Comparison of ENCODE assay signal across 10 mouse cellular contexts in the genomic region with DNA sequence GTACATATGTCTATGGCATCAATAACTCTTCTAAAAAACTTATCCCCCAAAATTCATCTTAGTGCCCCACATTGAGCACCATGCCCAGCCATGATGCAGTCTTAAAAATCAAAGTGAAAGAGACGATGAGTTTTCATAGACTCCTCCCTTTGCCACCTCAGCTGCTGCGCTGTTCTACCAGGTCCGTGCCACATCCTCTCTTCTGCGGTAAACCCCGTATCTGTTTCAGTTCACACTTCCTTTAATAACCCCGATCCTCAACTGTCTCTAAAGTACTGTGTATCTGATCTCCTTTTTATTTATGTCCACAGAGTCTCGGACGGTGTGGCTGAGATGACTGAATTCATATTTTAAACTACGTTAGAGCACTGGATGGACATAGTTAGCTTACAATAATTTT. TPM values are rescaled to one million over a fixed set of nuclear protein-coding genes. Genes with fewer than 3 reads are reported as not detected.
DNase-seq lines count a peak whose midpoint lies in the region; ATAC-seq and TF ChIP-seq lines count a peak whose summit lies in the region.
"Had no signal": no experiment of that assay in that cellular context is flagged by ENCODE, and none has a peak within 500 bp of the region (broad histone marks: within the 10 kb centered on the region; RNA-seq: fewer than 3 reads in every experiment).

No protein-coding gene starts in this region.

- H3K9ac ChIP-seq in CH12.LX (ENCODE audit: insufficient read depth, low read depth): peak overlapping the region; percentile 43
- no peak overlapping the region for H3K9ac ChIP-seq in liver, embryonic 13.5 days
- no peak overlapping the region for H3K9ac ChIP-seq in hindbrain, embryonic 16.5 days (ENCODE audit: low read depth, low read length)
- no peak overlapping the region for H3K9ac ChIP-seq in hindbrain, embryonic 13.5 days

- ATAC-seq in liver, embryonic 13.5 days (ENCODE audit: low read depth): no peak
- no peak for ATAC-seq in hindbrain, embryonic 16.5 days
- no peak for ATAC-seq in hindbrain, embryonic 13.5 days (ENCODE audit: low FRiP score)

- DNase-seq in B cell, adult 2 months: peak; percentile 73 to 75
- peak; percentile 83 for DNase-seq in CH12.LX (ENCODE audit: extremely low read depth)
- DNase-seq in liver, embryonic 13.5 days: no peak
- peak; percentile 35 for DNase-seq in spleen, adult 12 weeks (ENCODE audit: low spot score)
- no peak for DNase-seq in adrenal gland, postnatal 10 days
- DNase-seq: cerebellum, adult 18-20 months had no signal

- no peak overlapping the region for H3K27ac ChIP-seq in CH12.LX (ENCODE audit: insufficient read depth, low read depth)
- no peak overlapping the region for H3K27ac ChIP-seq in liver, embryonic 13.5 days
- H3K27ac ChIP-seq in hindbrain, embryonic 16.5 days (ENCODE audit: low read depth, low read length): no peak overlapping the region
- no peak overlapping the region for H3K27ac ChIP-seq in hindbrain, embryonic 13.5 days

- no peak for TF ChIP-seq RAD21 in CH12.LX (IDR thresholded peaks at IDR 0.05; ENCODE audit: low read depth, low read length)

- H3K27me3 ChIP-seq in CH12.LX (replicated peaks): peaks cover 52% of the 10 kb centered on the region
- H3K27me3 ChIP-seq in liver, embryonic 13.5 days: peaks cover 13% of the 10 kb centered on the region
- no peaks in the 10 kb centered on the region; the same call in 1 of the 2 replicates for H3K27me3 ChIP-seq in hindbrain, embryonic 16.5 days (replicated peaks; ENCODE audit: control insufficient read depth, insufficient read depth, low read length)
- peaks cover 23% of the 10 kb centered on the region for H3K27me3 ChIP-seq in hindbrain, embryonic 13.5 days

- in situ Hi-C loops in CH12.LX (cut with MboI; ENCODE audit: low pct_ligation_motif_present, low pct_unique_long_range_greater_than_20kb, low sequenced_read_pairs): no loop called here

- H3K9me3 ChIP-seq in CH12.LX (replicated peaks; ENCODE audit: low read length): no peaks in the 10 kb centered on the region
- H3K9me3 ChIP-seq in liver, embryonic 13.5 days (replicated peaks): no peaks in the 10 kb centered on the region
- no peaks in the 10 kb centered on the region for H3K9me3 ChIP-seq in hindbrain, embryonic 16.5 days (ENCODE audit: control insufficient read depth, low read length)
- no peaks in the 10 kb centered on the region for H3K9me3 ChIP-seq in hindbrain, embryonic 13.5 days

- H3K36me3 ChIP-seq in CH12.LX (replicated peaks in 1 of 2; ENCODE audit: control insufficient read depth in 1 of 2, insufficient read depth in 1 of 2, low read length in 1 of 2): no peaks in the 10 kb centered on the region
- no peaks in the 10 kb centered on the region for H3K36me3 ChIP-seq in liver, embryonic 13.5 days
- no peaks in the 10 kb centered on the region for H3K36me3 ChIP-seq in hindbrain, embryonic 16.5 days (ENCODE audit: control insufficient read depth, insufficient read depth, low read length)
- H3K36me3 ChIP-seq in hindbrain, embryonic 13.5 days: no peaks in the 10 kb centered on the region

- no peak for TF ChIP-seq CTCF in CH12.LX (conservative IDR thresholded peaks at IDR 0.05 in 1 of 2, IDR thresholded peaks at IDR 0.05 in 1 of 2; ENCODE audit: low read depth in 2 of 2, low read length in 2 of 2)

- WGBS in liver, embryonic 13.5 days (ENCODE audit: insufficient replicate concordance): 13% methylated on average over 9 of the region's 9 CpGs
- WGBS in hindbrain, embryonic 16.5 days: 71% methylated on average over 9 of the region's 9 CpGs
- 76% methylated on average over 9 of the region's 9 CpGs for WGBS in hindbrain, embryonic 13.5 days

- dilution Hi-C loops in CH12.LX (cut with MboI; ENCODE audit: extremely low pct_ligation_motif_present, extremely low pct_unique_long_range_greater_than_20kb, low sequenced_read_pairs): no loop called here

- H3K79me2 ChIP-seq in CH12.LX (replicated peaks; ENCODE audit: control insufficient read depth, extremely low read depth, insufficient read depth, poor library complexity, severe bottlenecking): no peaks in the 10 kb centered on the region

- peaks cover 0 to 31% of the 10 kb centered on the region in 2 experiments; a peak in 2 of 4 replicates for H3K4me1 ChIP-seq in CH12.LX (ENCODE audit: control insufficient read depth in 1 of 2, insufficient read depth in 2 of 2)
- H3K4me1 ChIP-seq in liver, embryonic 13.5 days (replicated peaks): peaks cover 19% of the 10 kb centered on the region
- peaks cover 2% of the 10 kb centered on the region for H3K4me1 ChIP-seq in hindbrain, embryonic 16.5 days (ENCODE audit: control insufficient read depth, insufficient read depth, low read depth, low read length)
- H3K4me1 ChIP-seq in hindbrain, embryonic 13.5 days (replicated peaks): peaks cover 17% of the 10 kb centered on the region

- H3K4me3 ChIP-seq in CH12.LX (replicated peaks in 1 of 3; ENCODE audit: low read depth in 2 of 3, low read length in 2 of 3, poor library complexity in 1 of 3): peak overlapping the region; percentile 10 to 41 (median 41)
- H3K4me3 ChIP-seq in liver, embryonic 13.5 days (replicated peaks): 0 out of 2 replicates have a peak overlapping the region, but pooled peaks have one; percentile 12
- no peak overlapping the region for H3K4me3 ChIP-seq in hindbrain, embryonic 16.5 days (ENCODE audit: low read length)
- no peak overlapping the region for H3K4me3 ChIP-seq in hindbrain, embryonic 13.5 days

- peak overlapping the region; percentile 88 for H3K4me2 ChIP-seq in CH12.LX (ENCODE audit: insufficient read depth, low read depth, poor library complexity, severe bottlenecking)
- peak overlapping the region; percentile 36 for H3K4me2 ChIP-seq in liver, embryonic 13.5 days
- no peak overlapping the region for H3K4me2 ChIP-seq in hindbrain, embryonic 16.5 days (ENCODE audit: low read length)
- no peak overlapping the region for H3K4me2 ChIP-seq in hindbrain, embryonic 13.5 days

- no peak for TF ChIP-seq POLR2A in CH12.LX (IDR thresholded peaks at IDR 0.05; ENCODE audit: low read depth, low read length)

- TF ChIP-seq EP300 in CH12.LX (IDR thresholded peaks at IDR 0.05; ENCODE audit: low read length): peak; percentile 95

TF ChIP-seq in CH12.LX, 34 proteins besides CTCF, POLR2A, EP300 and RAD21 (continues in another document):
- TF ChIP-seq GABPA (IDR thresholded peaks at IDR 0.05; ENCODE audit: insufficient replicate concordance, low read depth, low read length) (no peak), ETS1 (conservative IDR thresholded peaks at IDR 0.05; ENCODE audit: low read depth, low read length) (peak; percentile 77), JUN (IDR thresholded peaks at IDR 0.05; ENCODE audit: insufficient read depth, low read depth, low read length) (no peak), E2F4 (IDR thresholded peaks at IDR 0.05; ENCODE audit: insufficient replicate concordance, low read depth, low read length) (peak; percentile 76; the same call in 1 of the 2 replicates), MAX (IDR thresholded peaks at IDR 0.05; ENCODE audit: low read length) (peak; percentile 85), SIN3A (IDR thresholded peaks at IDR 0.05; ENCODE audit: low read length) (no peak), MXI1 (IDR thresholded peaks at IDR 0.05; ENCODE audit: low read depth, low read length) (no peak), ZKSCAN1 (IDR thresholded peaks at IDR 0.05; ENCODE audit: borderline replicate concordance, low read depth, low read length) (no peak), ZC3H11A (IDR thresholded peaks at IDR 0.05; ENCODE audit: low read depth, low read length) (no peak)

RNA-seq across cellular contexts. Expression of gene Ifna1, which starts 14.7 kb away (rescaled TPM):
- not detected in 2 replicates for total RNA-seq in CH12.LX (2012; rRNA removed)
- not detected in 2 replicates for total RNA-seq in CH12.LX (2014; rRNA removed)
- polyA plus RNA-seq in CH12.LX (2012; ENCODE audit: insufficient read length, low read depth): not detected in 2 replicates
- polyA plus RNA-seq in liver, embryonic 13.5 days (2015; fragmentation: Nextera tagmentation; extraction: Ambion mirVana): not detected in 2 replicates
- not detected in 2 replicates for polyA plus RNA-seq in hindbrain, embryonic 16.5 days (2015; fragmentation: Nextera tagmentation; extraction: Ambion mirVana)
- not detected in 2 replicates for polyA plus RNA-seq in hindbrain, embryonic 13.5 days (2015; fragmentation: Nextera tagmentation; extraction: Ambion mirVana)
- not detected for total RNA-seq in adrenal gland, postnatal 10 days (2021)
- total RNA-seq: layer of hippocampus, adult 8-10 months had no signal
- polyA plus RNA-seq: hindbrain, embryonic 11.5 days had no signal

RNA-seq across cellular contexts. Expression of gene Ifne, which starts 15.4 kb away (rescaled TPM):
- not detected in 2 replicates for total RNA-seq in CH12.LX (2012; rRNA removed)
- not detected in 2 replicates for total RNA-seq in CH12.LX (2014; rRNA removed)
- not detected in 2 replicates for polyA plus RNA-seq in CH12.LX (2012; ENCODE audit: insufficient read length, low read depth)
- polyA plus RNA-seq in liver, embryonic 13.5 days (2015; fragmentation: Nextera tagmentation; extraction: Ambion mirVana): not detected in 2 replicates
- not detected in 2 replicates for polyA plus RNA-seq in hindbrain, embryonic 16.5 days (2015; fragmentation: Nextera tagmentation; extraction: Ambion mirVana)
- not detected in 2 replicates for polyA plus RNA-seq in hindbrain, embryonic 13.5 days (2015; fragmentation: Nextera tagmentation; extraction: Ambion mirVana)
- not detected for total RNA-seq in adrenal gland, postnatal 10 days (2021)
- total RNA-seq: layer of hippocampus, adult 8-10 months had no signal
- polyA plus RNA-seq: hindbrain, embryonic 11.5 days had no signal

RNA-seq across cellular contexts. Expression of gene Ifna4, which starts 22.9 kb away (rescaled TPM):
- total RNA-seq in CH12.LX (2012; rRNA removed) (not detected in 2 replicates), CH12.LX (2014; rRNA removed) (not detected in 2 replicates)
- not detected in 2 replicates for polyA plus RNA-seq in CH12.LX (2012; ENCODE audit: insufficient read length, low read depth)
- polyA plus RNA-seq in liver, embryonic 13.5 days (2015; fragmentation: Nextera tagmentation; extraction: Ambion mirVana): not detected in 2 replicates
- polyA plus RNA-seq in hindbrain, embryonic 16.5 days (2015; fragmentation: Nextera tagmentation; extraction: Ambion mirVana): not detected in 2 replicates
- polyA plus RNA-seq in hindbrain, embryonic 13.5 days (2015; fragmentation: Nextera tagmentation; extraction: Ambion mirVana): not detected in 2 replicates
- not detected for total RNA-seq in adrenal gland, postnatal 10 days (2021)
- total RNA-seq: layer of hippocampus, adult 8-10 months had no signal
- polyA plus RNA-seq: hindbrain, embryonic 11.5 days had no signal

RNA-seq across cellular contexts. Expression of gene Ifna5, which starts 29.3 kb away (rescaled TPM):
- total RNA-seq in CH12.LX (2012; rRNA removed) (not detected in 2 replicates), CH12.LX (2014; rRNA removed) (not detected in 2 replicates)
- not detected in 2 replicates for polyA plus RNA-seq in CH12.LX (2012; ENCODE audit: insufficient read length, low read depth)
- not detected in 2 replicates for polyA plus RNA-seq in liver, embryonic 13.5 days (2015; fragmentation: Nextera tagmentation; extraction: Ambion mirVana)
- polyA plus RNA-seq in hindbrain, embryonic 16.5 days (2015; fragmentation: Nextera tagmentation; extraction: Ambion mirVana): not detected in 2 replicates
- polyA plus RNA-seq in hindbrain, embryonic 13.5 days (2015; fragmentation: Nextera tagmentation; extraction: Ambion mirVana): not detected in 2 replicates
- total RNA-seq in adrenal gland, postnatal 10 days (2021): not detected
- total RNA-seq: layer of hippocampus, adult 8-10 months had no signal
- polyA plus RNA-seq: hindbrain, embryonic 11.5 days had no signal

RNA-seq across cellular contexts. Expression of gene Ifna6, which starts 37.4 kb away (rescaled TPM):
- total RNA-seq in CH12.LX (2012; rRNA removed) (not detected in 2 replicates), CH12.LX (2014; rRNA removed) (not detected in 2 replicates)
- not detected in 2 replicates for polyA plus RNA-seq in CH12.LX (2012; ENCODE audit: insufficient read length, low read depth)
- not detected in 2 replicates for polyA plus RNA-seq in liver, embryonic 13.5 days (2015; fragmentation: Nextera tagmentation; extraction: Ambion mirVana)
- not detected in 2 replicates for polyA plus RNA-seq in hindbrain, embryonic 16.5 days (2015; fragmentation: Nextera tagmentation; extraction: Ambion mirVana)
- polyA plus RNA-seq in hindbrain, embryonic 13.5 days (2015; fragmentation: Nextera tagmentation; extraction: Ambion mirVana): not detected in 2 replicates
- total RNA-seq in adrenal gland, postnatal 10 days (2021): not detected
- total RNA-seq: layer of hippocampus, adult 8-10 months had no signal
- polyA plus RNA-seq: hindbrain, embryonic 11.5 days had no signal

Comparison
In these comparisons a context has a peak if more than half of its experiments do, and no peak if none do; other contexts are left out.
1. DNase-seq: peak in B cell, adult 2 months (2 of 2), CH12.LX (single experiment) and spleen, adult 12 weeks (single experiment); none in liver, embryonic 13.5 days (single experiment) and adrenal gland, postnatal 10 days (single experiment).
2. H3K4me2 ChIP-seq: peak in CH12.LX (single experiment) and liver, embryonic 13.5 days (single experiment); none in hindbrain, embryonic 16.5 days (single experiment) and hindbrain, embryonic 13.5 days (single experiment).
3. H3K4me3 ChIP-seq: peak in CH12.LX (3 of 3) and liver, embryonic 13.5 days (single experiment); none in hindbrain, embryonic 16.5 days (single experiment) and hindbrain, embryonic 13.5 days (single experiment).